Mouse (Mus musculus) small intestine, adult 2 months (tissue): ENCODE data around the gene C530008M17Rik.

Source experiments
- CTCF ChIP-seq: fragments of 200-500 bp; IDR thresholded peaks from 2 replicates; pipeline ENCODE4 v1.5.1; 2012; ENCODE audit warnings: low read depth, mild to moderate bottlenecking, control low read depth, inconsistent platforms, low read length, moderate library complexity, mixed read lengths; ENCODE audit not compliant: insufficient replicate concordance, insufficient read length; ENCODE audit errors: extremely low read depth
- POLR2A ChIP-seq: fragments of 200-500 bp; IDR thresholded peaks from 2 replicates; pipeline ENCODE4 v1.6.1; 2012; ENCODE audit warnings: low read depth, mild to moderate bottlenecking, control low read depth, inconsistent platforms, low read length, moderate library complexity

DNA sequence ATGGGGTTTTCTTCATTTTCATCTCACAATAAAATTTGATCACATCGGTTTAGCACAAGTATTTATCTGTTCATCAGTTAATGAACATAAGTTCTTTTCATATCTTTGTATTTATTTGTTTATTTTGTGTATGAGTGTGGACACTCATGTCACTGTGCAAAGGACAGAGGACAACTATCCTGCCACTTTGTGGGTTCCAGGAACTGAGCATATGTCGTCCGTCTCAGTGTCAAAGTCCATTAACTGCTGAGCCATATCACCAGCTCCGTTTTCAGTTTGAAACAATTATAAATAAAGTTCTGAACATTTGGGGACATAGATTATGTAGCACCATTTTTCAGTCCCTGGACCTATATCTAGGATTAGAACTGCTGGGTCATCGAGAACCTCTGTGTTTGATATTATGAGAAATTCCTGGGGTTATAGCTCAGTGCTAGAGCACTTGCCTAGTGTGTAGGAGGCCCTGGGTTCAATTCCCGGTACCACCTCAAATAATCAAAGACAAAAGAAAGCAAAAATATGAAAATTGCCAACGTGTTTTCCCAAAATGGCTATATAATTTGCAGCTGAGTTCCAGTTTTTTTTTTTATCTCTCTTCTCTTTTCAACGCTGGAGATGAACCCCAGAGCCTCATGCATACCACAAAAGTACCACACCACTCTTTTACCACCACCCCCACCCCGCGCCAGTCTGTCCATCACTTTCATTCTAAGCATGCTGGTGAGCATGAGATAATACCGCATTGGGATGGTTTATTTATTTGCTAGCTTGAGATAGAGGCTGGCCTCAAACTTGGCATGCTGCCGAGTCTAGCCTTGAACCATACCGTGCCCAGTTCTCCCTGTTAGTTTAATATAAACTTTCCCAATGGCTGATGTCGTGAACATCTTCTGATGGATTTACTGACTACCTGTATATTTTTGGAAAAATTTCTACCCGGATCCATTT, 28.6 kb downstream of the C530008M17Rik start:
- no peak for TF ChIP-seq CTCF
- no peak for TF ChIP-seq POLR2A
